Mouse (Mus musculus): ENCODE results near the gene Rabgef1. TPM values are rescaled to one million over a fixed set of nuclear protein-coding genes. Genes with fewer than 3 reads are reported as not detected.

Rabgef1 gene
- polyA plus RNA-seq, 1 experiment from 2014 or later: 40.2 TPM

DNA sequence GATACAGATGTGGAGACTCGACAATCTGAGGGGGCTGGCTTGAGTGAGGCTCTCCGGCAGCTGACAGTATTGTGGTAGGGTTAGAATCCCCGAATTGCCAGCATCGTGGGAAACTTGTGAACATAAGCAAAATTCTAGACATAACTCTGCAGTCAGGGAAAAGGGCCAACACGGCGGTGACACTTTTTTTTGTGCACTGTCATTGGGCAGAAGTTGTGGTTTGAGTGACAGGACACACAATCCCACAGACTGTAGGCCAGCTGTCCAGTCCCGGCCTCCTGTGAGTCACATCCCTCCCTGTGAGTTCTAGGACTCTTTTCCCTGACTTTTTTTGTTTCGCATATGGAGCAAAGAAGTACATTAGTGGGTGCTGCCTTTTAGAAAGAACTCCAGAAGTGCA is 25.6 kb upstream of the Rabgef1 start:
- H3K36me3 ChIP-seq: peaks cover 29% of the 10 kb centered on the region; the same call in 1 of the 2 replicates
- no peaks in the 10 kb centered on the region for H3K27me3 ChIP-seq
- H3K4me2 ChIP-seq (replicated peaks): peak overlapping the region; percentile 85
- peak overlapping the region; percentile 68 for H3K4me3 ChIP-seq
- H3K4me1 ChIP-seq: peaks cover 24% of the 10 kb centered on the region
- ATAC-seq (replicated peaks): no peak
- H3K27ac ChIP-seq (replicated peaks): no peak overlapping the region
- WGBS: 80% methylated on average over 8 of the region's 8 CpGs
- H3K9ac ChIP-seq (replicated peaks): peak overlapping the region; percentile 81; the same call in 1 of the 2 replicates
- H3K9me3 ChIP-seq: no peaks in the 10 kb centered on the region

DNA sequence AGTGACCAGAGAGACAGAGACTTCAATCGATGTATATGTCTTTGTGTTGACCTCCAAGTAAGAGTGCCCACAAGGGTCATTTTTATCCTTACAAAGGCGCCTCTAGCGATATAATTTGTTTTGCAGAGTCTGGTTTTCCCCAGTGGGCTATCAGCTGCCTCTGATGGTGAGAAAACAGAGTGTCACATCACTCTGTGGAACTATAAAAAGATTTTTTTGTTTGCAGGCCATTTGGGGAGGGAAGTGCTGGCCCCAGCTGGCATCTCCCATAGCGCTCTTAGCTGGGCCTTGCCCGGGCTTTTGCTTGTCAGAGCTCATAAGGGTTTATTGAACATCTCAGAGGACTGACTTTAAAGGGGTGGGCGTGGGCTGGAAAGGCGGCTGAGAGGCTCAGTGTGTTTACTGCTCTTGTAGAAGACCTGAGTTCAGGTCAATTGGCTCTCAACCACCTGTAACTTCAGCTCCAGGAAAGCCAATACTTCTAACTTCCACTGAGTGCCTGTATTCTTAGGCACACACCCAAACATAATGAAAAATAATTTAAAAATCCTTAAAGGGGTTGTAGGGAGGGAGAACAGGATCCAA is 21.8 kb upstream of the Rabgef1 start:
- peaks cover 59% of the 10 kb centered on the region for H3K36me3 ChIP-seq
- ATAC-seq (replicated peaks): no peak

DNA sequence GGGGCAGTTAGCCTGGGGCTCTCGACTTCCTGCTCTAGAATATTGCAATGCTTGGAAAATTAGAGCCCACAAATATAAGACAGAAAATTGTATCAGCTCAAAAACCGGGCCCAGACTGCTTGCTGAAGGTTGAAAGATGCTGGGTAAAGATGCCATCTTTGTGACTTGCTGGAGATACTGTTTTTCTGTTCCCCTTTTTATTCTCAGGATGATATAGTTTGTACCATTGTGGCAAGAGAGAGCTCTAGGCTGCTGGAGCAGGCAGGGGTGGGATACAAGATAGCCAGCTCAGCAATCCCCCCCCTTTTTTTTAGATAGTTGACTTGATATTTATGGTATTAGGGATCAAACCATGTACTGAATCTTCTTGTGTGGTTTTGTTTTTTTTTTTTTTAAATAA is 17.3 kb upstream of the Rabgef1 start:
- no peak overlapping the region for H3K4me3 ChIP-seq
- no peaks in the 10 kb centered on the region for H3K4me1 ChIP-seq
- no peak overlapping the region for H3K27ac ChIP-seq (replicated peaks)
- H3K9me3 ChIP-seq: no peaks in the 10 kb centered on the region
- H3K36me3 ChIP-seq: peaks cover 43% of the 10 kb centered on the region
- H3K4me2 ChIP-seq (replicated peaks): no peak overlapping the region
- no peak for ATAC-seq (replicated peaks)
- 89% methylated on average over 2 of the region's 2 CpGs for WGBS
- no peaks in the 10 kb centered on the region for H3K27me3 ChIP-seq
- no peak overlapping the region for H3K9ac ChIP-seq (replicated peaks)

More for the DNA sequence above, 21.8 kb upstream of the Rabgef1 start:
- Histone ChIP-seq H3K4me3 (no peak overlapping the region), H3K9ac (replicated peaks) (no peak overlapping the region), H3K4me1 (peaks cover 19% of the 10 kb centered on the region), H3K27ac (replicated peaks) (no peak overlapping the region), H3K27me3 (no peaks in the 10 kb centered on the region), H3K4me2 (replicated peaks) (no peak overlapping the region), H3K9me3 (no peaks in the 10 kb centered on the region)
- 88% methylated on average over 7 of the region's 7 CpGs for WGBS

DNA sequence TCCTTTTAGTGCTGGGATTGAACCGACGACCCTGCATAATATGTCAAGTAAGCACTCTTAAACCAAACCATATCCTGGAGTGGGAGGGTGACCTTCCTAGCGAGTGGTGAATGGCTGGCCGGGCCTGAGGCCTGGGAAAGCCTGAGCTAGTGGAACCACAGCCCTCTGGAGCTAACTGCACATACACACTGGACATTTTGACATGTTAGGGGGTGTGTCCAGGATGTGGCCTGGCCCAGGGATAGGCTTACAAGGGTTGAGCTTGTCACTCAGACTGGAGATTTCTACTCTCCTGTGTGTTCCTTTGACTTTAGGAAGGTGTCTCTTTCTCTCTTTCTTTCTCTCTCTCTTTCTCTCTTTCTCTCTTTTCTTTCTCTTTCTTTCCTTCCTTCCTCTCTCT is 13.1 kb upstream of the Rabgef1 start:
- H3K4me1 ChIP-seq: no peaks in the 10 kb centered on the region
- H3K4me2 ChIP-seq (replicated peaks): no peak overlapping the region
- no peaks in the 10 kb centered on the region for H3K9me3 ChIP-seq
- H3K9ac ChIP-seq (replicated peaks): no peak overlapping the region
- no peak overlapping the region for H3K27ac ChIP-seq (replicated peaks)
- WGBS: 82% methylated on average over 4 of the region's 4 CpGs
- no peak overlapping the region for H3K4me3 ChIP-seq
- no peak for ATAC-seq (replicated peaks)
- H3K27me3 ChIP-seq: no peaks in the 10 kb centered on the region
- peaks cover 8% of the 10 kb centered on the region; the same call in 1 of the 2 replicates for H3K36me3 ChIP-seq

DNA sequence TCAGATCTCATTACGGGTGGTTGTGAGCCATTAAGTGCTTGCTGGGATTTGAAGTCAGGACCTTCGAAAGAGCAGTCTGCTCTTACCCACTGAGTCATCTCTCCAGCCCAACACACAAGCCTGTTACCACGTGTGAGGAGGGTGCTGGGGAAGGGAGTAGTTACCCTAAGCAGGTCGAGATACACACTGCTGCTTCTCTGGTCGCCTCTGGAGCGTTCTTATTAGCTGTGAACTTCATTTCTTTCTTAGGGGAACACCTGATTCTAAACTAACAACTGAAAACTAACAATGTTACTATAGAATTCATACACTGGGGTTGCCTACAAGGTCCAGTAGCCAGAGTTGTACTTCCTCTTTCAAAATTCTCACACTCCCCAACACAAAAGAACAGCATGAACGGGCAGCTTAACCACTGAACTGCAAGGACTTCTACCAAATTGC is 11.8 kb upstream of the Rabgef1 start:
- Histone ChIP-seq H3K9ac (replicated peaks) (no peak overlapping the region), H3K4me2 (replicated peaks) (no peak overlapping the region), H3K4me1 (no peaks in the 10 kb centered on the region), H3K36me3 (no peaks in the 10 kb centered on the region), H3K9me3 (no peaks in the 10 kb centered on the region), H3K27me3 (no peaks in the 10 kb centered on the region), H3K4me3 (no peak overlapping the region), H3K27ac (replicated peaks) (no peak overlapping the region)
- no peak for ATAC-seq (replicated peaks)
- 55% methylated on average over 7 of the region's 7 CpGs for WGBS

DNA sequence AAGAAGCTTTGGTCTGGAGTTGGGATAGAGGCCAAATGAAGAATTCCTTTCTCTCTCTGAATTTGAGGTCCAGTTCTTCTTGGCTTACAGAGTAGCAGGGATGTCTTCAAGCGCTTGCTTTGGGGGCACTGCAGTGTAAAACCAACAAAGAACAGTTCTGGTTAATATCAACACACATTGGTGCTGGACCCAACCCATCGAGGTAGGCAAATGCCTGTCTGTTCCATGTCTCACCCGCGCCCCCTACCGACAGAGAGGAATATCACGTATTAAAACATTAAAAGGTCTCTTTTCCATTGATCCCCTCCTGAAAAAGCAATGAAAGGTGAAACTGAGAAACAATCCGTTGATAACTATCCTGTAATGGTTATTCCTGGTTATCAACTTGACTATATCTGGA is 7.9 kb upstream of the Rabgef1 start:
- no peak overlapping the region for H3K4me2 ChIP-seq (replicated peaks)
- 5% methylated on average over 7 of the region's 7 CpGs for WGBS
- no peaks in the 10 kb centered on the region for H3K9me3 ChIP-seq
- H3K9ac ChIP-seq (replicated peaks): no peak overlapping the region
- ATAC-seq (replicated peaks): no peak
- H3K27me3 ChIP-seq: no peaks in the 10 kb centered on the region
- H3K27ac ChIP-seq (replicated peaks): no peak overlapping the region
- H3K4me1 ChIP-seq: no peaks in the 10 kb centered on the region
- H3K36me3 ChIP-seq: no peaks in the 10 kb centered on the region
- H3K4me3 ChIP-seq: no peak overlapping the region

DNA sequence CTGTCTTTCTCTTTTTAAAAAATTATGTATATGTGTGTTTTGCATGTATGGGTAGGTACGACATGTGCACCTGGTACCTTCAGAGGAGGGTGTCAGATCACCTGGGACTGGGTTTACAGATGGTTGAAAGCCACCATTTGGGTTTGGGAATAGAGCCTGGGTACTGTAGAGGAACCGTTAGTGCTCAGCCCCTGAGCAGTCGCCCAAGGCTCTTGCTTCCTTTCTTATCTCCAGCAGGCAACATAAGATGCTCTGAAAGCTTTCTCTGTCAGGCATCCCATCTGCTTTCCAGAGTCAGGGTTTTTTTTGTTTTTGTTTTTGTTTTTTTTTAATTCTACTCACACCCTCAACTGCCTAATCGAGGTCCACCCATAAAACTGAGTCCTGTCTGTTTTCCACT is 6.4 kb upstream of the Rabgef1 start:
- Histone ChIP-seq H3K27ac (replicated peaks) (no peak overlapping the region), H3K4me3 (no peak overlapping the region), H3K9ac (replicated peaks) (no peak overlapping the region), H3K9me3 (no peaks in the 10 kb centered on the region), H3K4me2 (replicated peaks) (no peak overlapping the region), H3K4me1 (no peaks in the 10 kb centered on the region), H3K27me3 (no peaks in the 10 kb centered on the region), H3K36me3 (no peaks in the 10 kb centered on the region)
- 70% methylated on average over 4 of the region's 4 CpGs for WGBS
- no peak for ATAC-seq (replicated peaks)

DNA sequence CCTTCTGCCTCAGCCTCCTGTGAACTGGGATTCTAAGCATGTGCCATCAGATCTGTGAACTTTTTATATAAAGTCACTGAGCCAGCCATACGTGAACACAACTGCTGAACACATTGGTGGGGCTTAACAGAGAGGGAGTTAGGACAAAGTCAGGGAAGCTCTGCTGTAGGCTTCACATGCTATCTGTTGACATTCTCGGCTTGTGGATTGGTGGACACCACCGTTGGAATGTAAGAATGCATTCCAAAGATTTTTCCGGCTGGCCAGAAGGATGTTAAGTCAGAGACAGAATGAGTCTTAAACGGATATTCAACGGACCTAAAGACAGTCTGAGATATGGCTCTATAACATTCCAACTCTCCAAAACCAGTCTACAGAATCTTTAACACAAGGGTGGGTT is 2.5 kb upstream of the Rabgef1 start:
- Histone ChIP-seq H3K9ac (replicated peaks) (no peak overlapping the region), H3K9me3 (no peaks in the 10 kb centered on the region), H3K36me3 (no peaks in the 10 kb centered on the region), H3K27ac (replicated peaks) (no peak overlapping the region), H3K27me3 (no peaks in the 10 kb centered on the region), H3K4me1 (peaks cover 24% of the 10 kb centered on the region), H3K4me2 (replicated peaks) (no peak overlapping the region), H3K4me3 (no peak overlapping the region)
- 74% methylated on average over 6 of the region's 6 CpGs for WGBS
- no peak for ATAC-seq (replicated peaks)

DNA sequence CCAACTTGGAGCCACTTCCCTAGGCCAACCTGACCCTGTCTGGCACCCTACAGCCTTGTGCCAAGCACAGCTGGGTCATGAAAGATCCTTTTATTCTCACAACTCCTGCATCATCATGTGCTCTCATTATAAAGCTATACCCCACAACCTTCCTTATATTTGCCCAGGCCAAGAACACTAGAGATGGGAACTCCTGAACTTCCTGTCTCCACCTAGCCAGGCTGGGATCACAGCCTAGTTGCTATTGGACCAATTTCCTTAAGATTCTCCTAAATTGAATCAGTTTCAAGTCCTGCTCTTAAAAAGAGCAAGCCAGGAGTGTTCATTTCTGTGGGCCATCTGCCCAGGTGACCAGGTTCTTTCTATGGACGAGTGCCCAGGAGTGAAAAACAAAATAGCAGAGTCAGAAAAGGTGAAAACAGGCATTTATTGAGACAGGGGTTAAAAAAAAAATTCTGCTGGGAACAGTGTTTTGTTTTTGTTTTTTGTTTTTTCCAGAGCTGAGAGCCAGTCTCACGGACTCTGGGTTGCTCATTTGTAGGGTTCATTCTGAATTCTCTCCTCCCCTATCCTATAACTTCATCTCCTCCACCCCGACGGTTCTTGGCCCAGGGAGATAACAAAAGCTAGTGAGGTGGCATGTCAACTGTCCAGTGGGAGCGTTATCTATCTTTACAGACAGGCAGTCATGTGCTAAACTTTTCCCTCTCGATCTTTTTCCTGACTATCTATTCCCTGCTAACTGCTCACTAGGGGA is 754 bp upstream of the Rabgef1 start:
- peak overlapping the region; percentile 82 for H3K4me3 ChIP-seq
- no peaks in the 10 kb centered on the region for H3K9me3 ChIP-seq
- H3K9ac ChIP-seq (replicated peaks): peak overlapping the region; percentile 77
- peak overlapping the region; percentile 71 for H3K4me2 ChIP-seq (replicated peaks)
- H3K36me3 ChIP-seq: no peaks in the 10 kb centered on the region
- 10% methylated on average over 6 of the region's 6 CpGs for WGBS
- ATAC-seq (replicated peaks): no peak; the same call in 1 of the 2 replicates
- H3K27ac ChIP-seq (replicated peaks): peak overlapping the region; percentile 72
- no peaks in the 10 kb centered on the region for H3K27me3 ChIP-seq
- H3K4me1 ChIP-seq: peaks cover 24% of the 10 kb centered on the region

DNA sequence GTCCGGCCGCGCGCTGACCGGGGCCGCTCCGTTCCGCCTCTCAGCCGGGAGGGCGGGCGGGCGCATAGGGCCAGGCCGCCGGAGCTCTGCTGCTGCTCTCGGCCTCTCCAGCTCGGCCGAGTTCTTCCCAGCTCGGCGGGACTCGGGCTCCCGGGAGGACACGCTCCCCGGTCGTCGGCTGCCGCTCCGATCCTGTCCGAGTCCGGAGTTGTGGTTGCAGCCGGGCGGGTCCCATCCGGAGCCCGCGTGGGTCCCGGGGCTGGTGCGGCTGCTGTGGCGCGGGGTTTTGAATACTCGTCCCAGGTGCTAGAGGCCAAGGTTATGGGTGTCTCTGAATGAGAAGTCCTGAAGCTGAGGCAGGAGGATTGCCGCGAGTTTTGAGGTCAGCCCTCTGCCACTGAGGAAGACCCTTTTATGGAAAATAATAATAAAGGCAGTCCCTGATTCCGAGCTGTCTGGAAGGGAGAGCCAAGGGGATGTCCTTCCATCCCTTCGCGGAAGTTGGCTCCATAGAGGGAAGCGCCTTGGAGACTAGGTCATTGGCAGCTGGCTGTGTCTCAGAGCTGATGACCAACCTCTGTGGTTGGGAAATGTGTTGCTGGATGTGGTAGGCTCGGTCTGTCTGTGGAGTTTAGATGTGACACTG is 481 bp downstream of the Rabgef1 start:
- peaks cover 24% of the 10 kb centered on the region for H3K4me1 ChIP-seq
- ATAC-seq (replicated peaks): no peak; the same call in none of the 2 replicates
- WGBS: 1% methylated on average over 46 of the region's 46 CpGs

DNA sequence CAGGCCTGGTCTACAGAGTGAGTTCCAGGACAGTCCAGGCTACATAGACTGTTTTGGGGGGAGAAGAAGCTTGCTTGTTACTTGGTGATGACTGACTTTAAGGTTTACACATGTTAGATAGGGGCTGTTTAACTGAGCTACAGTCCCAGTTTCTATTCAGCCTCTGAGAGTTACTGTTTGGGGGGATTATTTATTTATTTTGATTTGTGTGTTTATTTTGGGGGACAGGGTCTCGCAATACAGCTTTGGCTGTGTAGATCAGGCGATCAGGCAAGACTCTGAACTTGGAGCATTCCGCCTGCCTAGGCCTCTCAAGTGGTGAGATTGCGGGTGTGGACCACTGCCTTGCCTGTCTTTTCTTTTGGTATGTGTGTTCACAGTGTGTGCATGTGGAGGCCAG is 1.4 kb downstream of the Rabgef1 start:
- Histone ChIP-seq H3K4me2 (replicated peaks) (peak overlapping the region; percentile 53), H3K36me3 (no peaks in the 10 kb centered on the region), H3K9ac (replicated peaks) (no peak overlapping the region), H3K9me3 (no peaks in the 10 kb centered on the region), H3K4me1 (peaks cover 24% of the 10 kb centered on the region), H3K27ac (replicated peaks) (no peak overlapping the region), H3K4me3 (peak overlapping the region; percentile 82), H3K27me3 (no peaks in the 10 kb centered on the region)
- no peak for ATAC-seq (replicated peaks)
- 91% methylated on average over 4 of the region's 4 CpGs for WGBS

More for the DNA sequence above, 481 bp downstream of the Rabgef1 start:
- Histone ChIP-seq H3K9me3 (no peaks in the 10 kb centered on the region), H3K9ac (replicated peaks) (peak overlapping the region; percentile 77), H3K4me2 (replicated peaks) (peak overlapping the region; percentile 53), H3K36me3 (no peaks in the 10 kb centered on the region), H3K27me3 (no peaks in the 10 kb centered on the region), H3K4me3 (peak overlapping the region; percentile 82), H3K27ac (replicated peaks) (peak overlapping the region; percentile 72)

DNA sequence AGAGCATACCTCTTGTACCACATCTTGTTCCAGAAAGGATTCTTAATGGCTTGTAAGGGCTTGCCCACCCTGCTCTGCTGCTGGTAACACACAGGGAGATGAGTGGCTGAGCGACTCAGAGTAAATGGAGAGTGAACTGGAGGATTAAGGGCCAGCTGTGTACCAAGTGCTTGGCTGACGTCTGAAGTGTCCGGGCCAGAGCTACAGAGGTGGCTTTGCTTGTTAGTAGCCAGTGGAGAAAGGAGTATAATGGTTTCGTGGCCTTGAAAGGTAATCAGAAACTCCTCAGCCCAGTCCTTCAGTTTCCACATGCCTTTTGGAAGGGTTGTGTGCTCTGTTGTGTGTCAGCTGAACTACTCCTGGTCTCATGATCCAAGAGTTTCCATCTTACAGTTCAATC is 6.3 kb downstream of the Rabgef1 start:
- H3K36me3 ChIP-seq: no peaks in the 10 kb centered on the region
- H3K4me2 ChIP-seq (replicated peaks): no peak overlapping the region
- peaks cover 9% of the 10 kb centered on the region for H3K4me1 ChIP-seq
- no peak for ATAC-seq (replicated peaks)
- no peak overlapping the region for H3K9ac ChIP-seq (replicated peaks)
- no peak overlapping the region for H3K27ac ChIP-seq (replicated peaks)
- no peaks in the 10 kb centered on the region for H3K9me3 ChIP-seq
- no peaks in the 10 kb centered on the region for H3K27me3 ChIP-seq
- no peak overlapping the region for H3K4me3 ChIP-seq
- 52% methylated on average over 4 of the region's 4 CpGs for WGBS

Measured in forebrain, embryonic 15.5 days (tissue).